Mouse (Mus musculus): ENCODE results near the gene Cd1d1.

- TF ChIP-seq CTCF (IDR thresholded peaks at IDR 0.05; ENCODE audit: borderline replicate concordance, insufficient read depth, low read length) (no peak), POLR2A (IDR thresholded peaks at IDR 0.05; ENCODE audit: low read depth, low read length) (no peak)
These were observed 45.4 kb downstream of the Cd1d1 start for GRCm38 (mm10) chr3:86953819-86954218.
